Mouse (Mus musculus) layer of hippocampus, adult 2 months (tissue): Measurements from ENCODE around the gene Prelid1. TPM values are rescaled to one million over a fixed set of nuclear protein-coding genes. Genes with fewer than 3 reads are reported as not detected.

Experiments used
- DNase-seq, 2 experiments: peaks; one replicate each; pipeline ENCODE4 v3.0.0; 2022; ENCODE audit warnings: low spot score in 2 of 2
- H3K27ac ChIP-seq: fragments of 200-600 bp; 2 replicates; pipeline ENCODE4 v1.8.1; 2022
- H3K4me3 ChIP-seq: fragments of 200-600 bp; 2 replicates; pipeline ENCODE4 v1.8.1; 2022; ENCODE audit warnings: mild to moderate bottlenecking
- CTCF ChIP-seq: fragments of 200-600 bp; conservative IDR thresholded peaks from 2 replicates; pipeline ENCODE4 v1.8.1; 2022; ENCODE audit warnings: antibody characterized with exemption, mild to moderate bottlenecking, moderate library complexity
- total RNA-seq, 2 experiments: library from RNA; stranded (reverse); gene quantifications; 2 replicates each; pipeline ENCODE4 v1.2.3; 2021

Gene Prelid1
- total RNA-seq, 2 experiments from 2014 or later: 142 to 153 TPM

- peak overlapping the region; percentile 63; the same call in 1 of the 2 replicates for H3K4me3 ChIP-seq
- DNase-seq: peak in 1 of 2 experiments; percentile 52
- TF ChIP-seq CTCF: no peak
These were observed 51.4 kb downstream of the Prelid1 start for GRCm38 (mm10) chr13:55371740-55372139.

GRCm38 (mm10) chr13:55374206-55374924 lies 54.1 kb downstream of the Prelid1 start:
- Histone ChIP-seq H3K4me3 (no peak overlapping the region), H3K27ac (no peak overlapping the region)
- DNase-seq: no peak
- TF ChIP-seq CTCF: no peak

More at GRCm38 (mm10) chr13:55371740-55372139, 51.4 kb downstream of the Prelid1 start:
- peak overlapping the region; percentile 82 for H3K27ac ChIP-seq

Other genes starting within 250 kb of the Prelid1 start
- gene Uimc1, start 220.2 kb upstream of the Prelid1 start, total RNA-seq: 10 to 100 TPM; 27.9 to 28.5 TPM
- 10 to 100 TPM; 43.0 to 50.3 TPM for gene Zfp346, start 215.2 kb upstream of the Prelid1 start, total RNA-seq
- not detected for gene Gm17617, start 187.0 kb upstream of the Prelid1 start, total RNA-seq
- gene Fgfr4, start 167.9 kb upstream of the Prelid1 start, total RNA-seq: under 1 TPM; 0.36 to 0.42 TPM
- gene Nsd1, start 110.7 kb upstream of the Prelid1 start, total RNA-seq: 100 to 1,000 TPM; 125 to 131 TPM
- 10 to 100 TPM; 82.8 to 84.2 TPM for gene Rab24, start 1.4 kb downstream of the Prelid1 start, total RNA-seq
- 1 to 10 TPM; 1.2 to 1.8 TPM for gene Mxd3, start 9.3 kb downstream of the Prelid1 start, total RNA-seq
- 10 to 100 TPM; 66.2 to 66.8 TPM for gene Lman2, start 42.3 kb downstream of the Prelid1 start, total RNA-seq
- 100 to 1,000 TPM; 113 to 119 TPM for gene Rgs14, start 49.2 kb downstream of the Prelid1 start, total RNA-seq
- gene Slc34a1, start 77.7 kb downstream of the Prelid1 start, total RNA-seq: under 1 TPM in 1 of 2 experiments, not detected in 1; 0.15 TPM
- gene Pfn3, start 94.7 kb downstream of the Prelid1 start, total RNA-seq: not detected
- under 1 TPM; 0.44 to 0.93 TPM for gene F12, start 106.3 kb downstream of the Prelid1 start, total RNA-seq
- 10 to 100 TPM; 64.8 to 65.8 TPM for gene Grk6, start 124.6 kb downstream of the Prelid1 start, total RNA-seq
- gene Prr7, start 143.8 kb downstream of the Prelid1 start, total RNA-seq: 10 to 100 TPM; 83.0 to 84.5 TPM
- 100 to 1,000 TPM; 396 to 403 TPM for gene Dbn1, start 167.6 kb downstream of the Prelid1 start, total RNA-seq
- 10 to 100 TPM; 97.4 to 99.9 TPM for gene Pdlim7, start 193.2 kb downstream of the Prelid1 start, total RNA-seq
- 10 to 100 TPM; 12.2 to 13.7 TPM for gene Dok3, start 208.8 kb downstream of the Prelid1 start, total RNA-seq
- gene Ddx41, start 216.2 kb downstream of the Prelid1 start, total RNA-seq: 10 to 100 TPM; 56.2 to 60.6 TPM